Mouse (Mus musculus): ENCODE data around the gene Mif4gd. TPM values are rescaled to one million over a fixed set of nuclear protein-coding genes. Genes with fewer than 3 reads are reported as not detected.
A peak's percentile ranks its signal among the peaks of the same experiment; 100 is the strongest.

Mif4gd gene
- 28.4 and 28.6 TPM in 2 replicates for polyA plus RNA-seq (2015; fragmentation: Nextera tagmentation; extraction: Ambion mirVana)

DNA sequence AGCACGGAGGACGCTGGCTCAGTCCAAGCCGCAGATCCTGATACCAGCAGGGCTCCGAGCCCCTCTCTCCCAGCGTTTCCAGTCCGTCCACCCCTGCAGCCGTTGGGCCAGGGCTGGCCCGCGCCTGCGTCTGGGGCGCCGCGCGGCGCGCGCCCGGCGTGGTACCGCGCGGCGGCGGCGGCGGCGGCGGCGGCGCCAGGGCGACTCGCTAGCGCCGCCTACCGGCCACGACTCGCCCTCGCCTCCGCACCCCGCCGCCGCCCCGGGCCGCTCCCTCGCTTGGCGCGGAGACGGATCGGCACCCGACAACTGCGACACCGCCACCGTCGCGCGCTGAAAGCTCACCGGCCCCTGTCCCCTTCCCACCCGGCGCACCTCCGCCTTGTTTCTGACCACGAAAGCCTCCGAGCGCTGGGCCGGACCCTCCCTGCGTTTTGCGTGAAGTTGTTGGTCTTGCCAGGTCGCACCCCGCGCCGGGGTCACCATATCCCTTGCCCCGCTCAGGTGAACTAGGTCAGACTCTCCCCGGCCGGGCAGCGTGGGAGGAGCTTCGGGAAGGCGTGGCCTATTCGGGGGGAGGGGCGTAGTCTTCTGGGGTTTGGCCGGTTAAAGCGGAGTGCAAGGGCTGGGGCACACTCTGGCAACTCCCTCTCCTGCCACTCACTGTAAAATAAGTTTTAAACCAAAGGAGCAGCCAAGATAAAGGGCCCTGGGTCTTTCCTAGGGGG lies at the start of gene Mif4gd:
Gene Mif4gd (minus strand): TSS at position 560 of the 728 bp plus-strand sequence.
- WGBS (ENCODE audit: insufficient replicate concordance): under 1% methylated on average over 65 of the region's 80 CpGs
- H3K27ac ChIP-seq (ENCODE audit: low read length): peak within 1 kb of the TSS; percentile 98
- peak within 1 kb of the TSS; percentile 96 for H3K4me2 ChIP-seq (ENCODE audit: low read depth, low read length)
- peak; percentile 87 for ATAC-seq (ENCODE audit: low read depth)
- H3K9me3 ChIP-seq (replicated peaks; ENCODE audit: control insufficient read depth, low read length): no peaks in the 10 kb centered on the region
- peak within 1 kb of the TSS; percentile 85 for H3K9ac ChIP-seq (ENCODE audit: low read depth, low read length)
- no peaks in the 10 kb centered on the region for H3K27me3 ChIP-seq (ENCODE audit: control insufficient read depth, insufficient read depth, low read depth, low read length)
- peak within 1 kb of the TSS; percentile 79 for H3K4me3 ChIP-seq (ENCODE audit: low read depth, low read length)
- H3K4me1 ChIP-seq (ENCODE audit: control insufficient read depth, low read depth, low read length): peaks cover 24% of the 10 kb centered on the region
- peaks cover 12% of the 10 kb centered on the region; the same call in 1 of the 2 replicates for H3K36me3 ChIP-seq (ENCODE audit: control insufficient read depth, insufficient read depth)

DNA sequence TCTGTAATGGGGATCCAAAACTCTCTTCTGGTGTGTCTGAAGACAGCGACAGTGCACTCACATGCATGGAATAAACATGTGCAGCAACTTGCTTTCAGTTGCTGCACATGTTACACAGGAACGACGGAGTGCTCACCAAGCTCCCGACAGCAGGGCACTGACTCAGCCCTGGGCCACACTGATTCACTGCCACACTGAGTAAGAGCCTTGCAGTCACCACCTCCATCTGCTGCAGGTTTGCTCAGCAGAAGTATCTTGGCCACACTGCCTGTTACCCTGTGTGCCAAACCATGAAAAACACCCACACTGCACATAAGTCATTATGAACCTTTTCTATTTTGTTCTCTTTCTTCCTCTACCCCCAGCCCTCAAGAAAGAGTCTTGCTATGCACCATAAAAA lies 47.6 kb upstream of the Mif4gd start:
- H3K4me2 ChIP-seq (ENCODE audit: low read depth, low read length): no peak overlapping the region
- no peak for ATAC-seq (ENCODE audit: low read depth)
- no peaks in the 10 kb centered on the region for H3K27me3 ChIP-seq (ENCODE audit: control insufficient read depth, insufficient read depth, low read depth, low read length)
- no peak overlapping the region for H3K4me3 ChIP-seq (ENCODE audit: low read depth, low read length)
- no peaks in the 10 kb centered on the region; the same call in 1 of the 2 replicates for H3K4me1 ChIP-seq (ENCODE audit: control insufficient read depth, low read depth, low read length)
- no peaks in the 10 kb centered on the region for H3K9me3 ChIP-seq (replicated peaks; ENCODE audit: control insufficient read depth, low read length)
- H3K36me3 ChIP-seq (ENCODE audit: control insufficient read depth, insufficient read depth): peaks cover 3% of the 10 kb centered on the region
- WGBS (ENCODE audit: insufficient replicate concordance): 81% methylated on average over 4 of the region's 4 CpGs
- H3K9ac ChIP-seq (ENCODE audit: low read depth, low read length): no peak overlapping the region
- H3K27ac ChIP-seq (ENCODE audit: low read length): no peak overlapping the region

DNA sequence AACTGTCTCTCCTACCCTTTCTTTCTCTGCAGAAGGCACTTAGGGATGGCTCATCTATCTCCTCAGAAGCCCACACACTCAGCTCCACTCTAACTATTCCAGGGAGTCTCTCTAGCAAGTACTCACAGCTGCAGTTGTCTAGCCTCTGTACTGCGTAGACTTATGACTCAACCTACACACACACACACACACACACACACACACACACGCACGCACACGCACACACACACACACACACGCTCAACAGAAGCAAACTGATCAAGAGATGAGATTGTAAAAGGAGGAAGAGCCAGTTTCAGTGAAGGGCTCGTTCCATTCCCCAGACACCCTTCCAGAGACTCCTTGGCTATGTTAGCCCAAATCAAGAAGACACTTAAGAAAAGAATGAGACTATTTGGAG lies 45.8 kb upstream of the Mif4gd start:
- WGBS (ENCODE audit: insufficient replicate concordance): 42% methylated on average over 6 of the region's 6 CpGs

DNA sequence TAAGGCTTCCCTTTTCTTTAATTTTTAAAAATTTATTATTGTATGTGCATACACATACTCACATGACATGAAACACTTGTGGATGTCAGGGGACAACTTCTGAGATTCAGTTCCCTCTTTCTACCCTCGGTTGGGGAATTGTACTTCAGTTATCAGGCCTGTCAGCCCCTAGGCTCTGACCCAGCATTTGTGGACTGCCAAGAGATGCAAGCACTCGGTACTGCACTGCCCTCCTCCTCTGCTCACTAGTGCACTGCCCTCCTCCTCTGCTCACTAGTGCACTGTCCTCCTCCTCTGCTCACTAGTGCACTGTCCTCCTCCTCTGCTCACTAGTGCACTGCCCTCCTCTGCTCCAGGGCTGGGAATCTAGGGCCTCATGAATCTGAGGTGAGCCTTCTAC lies 41.4 kb upstream of the Mif4gd start:
- ATAC-seq (ENCODE audit: low read depth): no peak
- H3K36me3 ChIP-seq (ENCODE audit: control insufficient read depth, insufficient read depth): peaks cover 3% of the 10 kb centered on the region; the same call in 1 of the 2 replicates
- no peak overlapping the region for H3K4me3 ChIP-seq (ENCODE audit: low read depth, low read length)
- H3K9ac ChIP-seq (ENCODE audit: low read depth, low read length): no peak overlapping the region
- no peaks in the 10 kb centered on the region for H3K27me3 ChIP-seq (ENCODE audit: control insufficient read depth, insufficient read depth, low read depth, low read length)
- no peaks in the 10 kb centered on the region for H3K9me3 ChIP-seq (replicated peaks; ENCODE audit: control insufficient read depth, low read length)
- no peak overlapping the region for H3K4me2 ChIP-seq (ENCODE audit: low read depth, low read length)
- H3K4me1 ChIP-seq (ENCODE audit: control insufficient read depth, low read depth, low read length): no peaks in the 10 kb centered on the region
- H3K27ac ChIP-seq (ENCODE audit: low read length): no peak overlapping the region
- 44% methylated on average over 2 of the region's 2 CpGs for WGBS (ENCODE audit: insufficient replicate concordance)

More for the DNA sequence above, 45.8 kb upstream of the Mif4gd start:
- ATAC-seq (ENCODE audit: low read depth): no peak
- no peaks in the 10 kb centered on the region for H3K27me3 ChIP-seq (ENCODE audit: control insufficient read depth, insufficient read depth, low read depth, low read length)
- no peaks in the 10 kb centered on the region for H3K4me1 ChIP-seq (ENCODE audit: control insufficient read depth, low read depth, low read length)
- no peak overlapping the region for H3K27ac ChIP-seq (ENCODE audit: low read length)
- H3K4me2 ChIP-seq (ENCODE audit: low read depth, low read length): no peak overlapping the region
- H3K9me3 ChIP-seq (replicated peaks; ENCODE audit: control insufficient read depth, low read length): no peaks in the 10 kb centered on the region
- no peak overlapping the region for H3K9ac ChIP-seq (ENCODE audit: low read depth, low read length)
- H3K36me3 ChIP-seq (ENCODE audit: control insufficient read depth, insufficient read depth): peaks cover 6% of the 10 kb centered on the region
- no peak overlapping the region for H3K4me3 ChIP-seq (ENCODE audit: low read depth, low read length)

DNA sequence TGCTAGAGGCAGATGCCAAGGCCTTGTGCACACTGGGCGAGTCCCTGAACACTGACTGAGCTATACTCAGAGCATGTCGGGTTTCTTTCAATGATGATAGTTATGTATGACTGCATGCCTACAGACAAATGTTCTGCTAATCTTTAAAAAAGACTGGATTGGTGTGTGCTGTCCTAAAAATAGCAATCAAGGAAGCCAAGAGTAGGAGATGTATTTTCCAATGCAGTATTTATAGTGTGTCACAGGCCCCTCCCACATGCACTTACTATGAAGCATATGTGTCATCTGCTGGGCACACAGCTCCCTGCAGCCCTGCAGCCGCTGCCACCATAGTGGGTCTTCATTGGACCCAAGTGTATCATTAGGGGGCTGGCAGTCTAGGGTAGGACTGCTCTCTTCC lies 40.4 kb upstream of the Mif4gd start:
- WGBS (ENCODE audit: insufficient replicate concordance): 73% methylated on average over 3 of the region's 3 CpGs
- H3K9ac ChIP-seq (ENCODE audit: low read depth, low read length): no peak overlapping the region
- H3K36me3 ChIP-seq (ENCODE audit: control insufficient read depth, insufficient read depth): peaks cover 3% of the 10 kb centered on the region; the same call in 1 of the 2 replicates

DNA sequence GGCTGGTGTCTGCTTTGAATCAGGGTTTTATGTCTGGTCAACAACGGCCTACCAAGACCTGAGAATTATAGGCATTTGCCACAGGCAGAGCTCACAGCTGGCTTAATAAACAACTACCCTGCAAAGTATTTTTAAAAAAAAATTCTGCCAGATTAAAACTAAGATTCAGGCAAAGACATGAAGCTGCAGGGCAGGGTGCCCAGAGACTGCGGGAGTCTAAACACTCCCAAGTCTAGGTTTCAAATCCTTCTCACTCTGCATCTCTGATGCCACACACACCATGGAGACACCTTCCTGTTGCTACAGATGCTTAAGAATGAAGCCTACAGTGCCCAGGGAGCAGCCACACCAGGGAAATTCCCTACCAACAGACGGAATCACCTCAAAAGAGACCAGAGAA lies 38.9 kb upstream of the Mif4gd start:
- Histone ChIP-seq H3K27me3 (ENCODE audit: control insufficient read depth, insufficient read depth, low read depth, low read length) (no peaks in the 10 kb centered on the region), H3K4me3 (ENCODE audit: low read depth, low read length) (no peak overlapping the region), H3K36me3 (ENCODE audit: control insufficient read depth, insufficient read depth) (peaks cover 7% of the 10 kb centered on the region), H3K9ac (ENCODE audit: low read depth, low read length) (no peak overlapping the region), H3K4me1 (ENCODE audit: control insufficient read depth, low read depth, low read length) (no peaks in the 10 kb centered on the region), H3K9me3 (replicated peaks; ENCODE audit: control insufficient read depth, low read length) (no peaks in the 10 kb centered on the region), H3K4me2 (ENCODE audit: low read depth, low read length) (no peak overlapping the region), H3K27ac (ENCODE audit: low read length) (no peak overlapping the region)
- ATAC-seq (ENCODE audit: low read depth): no peak
- WGBS (ENCODE audit: insufficient replicate concordance): 76% methylated on average over 3 of the region's 3 CpGs

More for the DNA sequence above, 40.4 kb upstream of the Mif4gd start:
- Histone ChIP-seq H3K4me1 (ENCODE audit: control insufficient read depth, low read depth, low read length) (no peaks in the 10 kb centered on the region), H3K27me3 (ENCODE audit: control insufficient read depth, insufficient read depth, low read depth, low read length) (no peaks in the 10 kb centered on the region), H3K9me3 (replicated peaks; ENCODE audit: control insufficient read depth, low read length) (no peaks in the 10 kb centered on the region), H3K4me3 (ENCODE audit: low read depth, low read length) (no peak overlapping the region), H3K4me2 (ENCODE audit: low read depth, low read length) (no peak overlapping the region), H3K27ac (ENCODE audit: low read length) (no peak overlapping the region; the same call in 1 of the 2 replicates)
- ATAC-seq (ENCODE audit: low read depth): no peak

DNA sequence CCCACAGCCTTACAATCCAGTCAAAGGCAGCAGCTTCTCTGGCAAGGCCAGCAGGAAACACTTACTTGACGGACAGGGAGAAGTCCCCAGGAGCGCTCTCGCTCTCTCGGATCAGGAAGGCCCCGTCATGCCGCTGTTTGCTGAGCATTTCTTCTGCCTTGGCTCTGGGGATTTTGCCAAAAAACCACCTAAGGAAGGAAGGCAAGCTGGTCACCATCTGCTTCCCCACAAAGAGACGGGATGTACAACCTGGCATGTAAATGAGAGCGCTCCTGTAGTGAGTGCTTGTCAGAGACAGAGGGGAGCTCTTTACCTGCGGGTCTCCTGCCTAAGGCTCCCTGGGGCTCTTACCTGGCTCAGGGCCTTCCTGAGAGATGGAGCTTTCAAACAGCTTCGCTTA lies 36.9 kb upstream of the Mif4gd start:
- Histone ChIP-seq H3K4me1 (ENCODE audit: control insufficient read depth, low read depth, low read length) (no peaks in the 10 kb centered on the region), H3K36me3 (ENCODE audit: control insufficient read depth, insufficient read depth) (peaks cover 7% of the 10 kb centered on the region), H3K9me3 (replicated peaks; ENCODE audit: control insufficient read depth, low read length) (no peaks in the 10 kb centered on the region), H3K9ac (ENCODE audit: low read depth, low read length) (no peak overlapping the region), H3K4me3 (ENCODE audit: low read depth, low read length) (no peak overlapping the region), H3K27ac (ENCODE audit: low read length) (no peak overlapping the region), H3K4me2 (ENCODE audit: low read depth, low read length) (no peak overlapping the region), H3K27me3 (ENCODE audit: control insufficient read depth, insufficient read depth, low read depth, low read length) (no peaks in the 10 kb centered on the region)
- 86% methylated on average over 10 of the region's 10 CpGs for WGBS (ENCODE audit: insufficient replicate concordance)
- no peak for ATAC-seq (ENCODE audit: low read depth)

DNA sequence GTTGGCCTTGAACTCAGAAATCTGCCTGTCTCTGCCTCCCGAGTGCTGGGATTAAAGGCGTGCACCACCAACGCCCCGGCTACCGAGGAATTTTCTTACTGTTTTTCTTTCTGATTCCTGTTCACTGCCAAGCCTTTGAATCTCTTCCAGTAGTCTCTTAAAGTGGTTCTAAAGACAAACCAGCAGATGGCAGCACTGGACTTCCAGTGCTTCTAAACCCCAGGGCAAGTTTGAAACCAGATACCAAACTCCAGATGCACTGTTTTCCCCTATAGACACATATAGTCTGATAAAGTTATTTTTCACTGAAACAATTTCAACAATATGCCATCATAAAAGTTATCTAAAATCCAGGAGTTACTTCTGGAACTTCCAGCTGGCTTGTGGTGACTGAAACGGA lies 34.7 kb upstream of the Mif4gd start:
- no peaks in the 10 kb centered on the region for H3K9me3 ChIP-seq (replicated peaks; ENCODE audit: control insufficient read depth, low read length)
- WGBS (ENCODE audit: insufficient replicate concordance): 52% methylated on average over 6 of the region's 6 CpGs
- H3K27ac ChIP-seq (ENCODE audit: low read length): no peak overlapping the region
- no peak overlapping the region for H3K4me2 ChIP-seq (ENCODE audit: low read depth, low read length)
- peaks cover 11% of the 10 kb centered on the region for H3K36me3 ChIP-seq (ENCODE audit: control insufficient read depth, insufficient read depth)
- H3K4me1 ChIP-seq (ENCODE audit: control insufficient read depth, low read depth, low read length): no peaks in the 10 kb centered on the region
- no peak overlapping the region for H3K4me3 ChIP-seq (ENCODE audit: low read depth, low read length)
- H3K9ac ChIP-seq (ENCODE audit: low read depth, low read length): no peak overlapping the region
- no peaks in the 10 kb centered on the region for H3K27me3 ChIP-seq (ENCODE audit: control insufficient read depth, insufficient read depth, low read depth, low read length)
- ATAC-seq (ENCODE audit: low read depth): no peak

DNA sequence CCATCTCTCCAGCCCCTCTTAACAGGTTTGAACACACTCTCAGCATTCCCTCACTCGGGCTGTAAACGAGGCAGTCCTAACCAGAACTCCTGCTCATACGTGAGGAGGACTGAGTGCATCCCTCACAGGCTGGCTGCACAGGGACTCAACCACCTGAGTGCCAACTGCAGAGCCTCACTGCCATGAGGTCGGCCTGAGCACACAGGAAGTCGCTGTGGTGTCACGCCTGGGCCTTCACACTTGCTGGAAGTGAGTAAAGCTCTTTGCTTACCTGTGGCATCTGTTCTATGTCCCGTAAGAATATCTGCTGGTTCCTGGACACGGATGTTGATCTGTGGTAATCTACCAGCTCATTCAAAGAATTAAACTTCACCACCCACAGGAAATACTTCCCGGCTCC lies 33.7 kb upstream of the Mif4gd start:
- Histone ChIP-seq H3K9me3 (replicated peaks; ENCODE audit: control insufficient read depth, low read length) (no peaks in the 10 kb centered on the region), H3K4me1 (ENCODE audit: control insufficient read depth, low read depth, low read length) (peaks cover under 1% of the 10 kb centered on the region; the same call in 1 of the 2 replicates), H3K36me3 (ENCODE audit: control insufficient read depth, insufficient read depth) (peaks cover 11% of the 10 kb centered on the region), H3K27ac (ENCODE audit: low read length) (no peak overlapping the region), H3K27me3 (ENCODE audit: control insufficient read depth, insufficient read depth, low read depth, low read length) (no peaks in the 10 kb centered on the region), H3K4me2 (ENCODE audit: low read depth, low read length) (no peak overlapping the region), H3K9ac (ENCODE audit: low read depth, low read length) (no peak overlapping the region), H3K4me3 (ENCODE audit: low read depth, low read length) (no peak overlapping the region)
- WGBS (ENCODE audit: insufficient replicate concordance): 84% methylated on average over 9 of the region's 9 CpGs
- no peak for ATAC-seq (ENCODE audit: low read depth)

Measured in liver, embryonic 16.5 days (tissue).